Comparison of ENCODE assay signal across 16 mouse cellular contexts in genomic region chr5:142898316-142898715, GRCm38 (mm10). TPM values are rescaled to one million over a fixed set of nuclear protein-coding genes. Genes with fewer than 3 reads are reported as not detected.
DNase-seq lines count a peak whose midpoint lies in the region; TF ChIP-seq lines count a peak whose summit lies in the region.
"Had no signal": no experiment of that assay in that cellular context is flagged by ENCODE, and none has a peak within 500 bp of the region (broad histone marks: within the 10 kb centered on the region; RNA-seq: fewer than 3 reads in every experiment).

No protein-coding gene starts in this region.

- DNase-seq in adrenal gland, adult 2 months = peak; percentile 42
- no peak for DNase-seq in adrenal gland, postnatal 25 days
- no peak for DNase-seq in testis, postnatal 10 days (ENCODE audit: low spot score)
- peak; percentile 23 for DNase-seq in splenic B cell, adult 2 months (ENCODE audit: low read depth, low spot score)
- no peak for DNase-seq in urinary bladder, postnatal 4 days (ENCODE audit: low spot score in 2 of 2)
- no peak for DNase-seq in cerebellum, postnatal 36 days
- DNase-seq: adrenal gland, postnatal 36 days; cerebellum, adult 2 months; cerebellum, postnatal 14 days; gastrocnemius, postnatal 10 days had no signal

- no peak for TF ChIP-seq POLR2A in testis, adult 2 months (IDR thresholded peaks at IDR 0.05; ENCODE audit: control insufficient read depth, low read depth, low read length)

- no peaks in the 10 kb centered on the region; the same call in 1 of the 2 replicates for H3K36me3 ChIP-seq in testis, adult 2 months (ENCODE audit: control insufficient read depth, insufficient read depth, low read length)
- peaks cover 24% of the 10 kb centered on the region for H3K36me3 ChIP-seq in splenic B cell, adult 2 months (ENCODE audit: control insufficient read depth, insufficient read depth, low read length, poor library complexity, severe bottlenecking)

- peaks cover 15% of the 10 kb centered on the region for H3K4me1 ChIP-seq in testis, adult 2 months (ENCODE audit: control insufficient read depth, insufficient read depth, low read length)

- H3K27ac ChIP-seq in testis, adult 2 months (ENCODE audit: control insufficient read depth, insufficient read depth, low read depth, low read length) = peak overlapping the region; percentile 81
- H3K27ac ChIP-seq: embryonic facial prominence, embryonic 12.5 days; forebrain, embryonic 15.5 days; hindbrain, embryonic 15.5 days had no signal

- no peak for TF ChIP-seq CTCF in testis, adult 2 months (IDR thresholded peaks at IDR 0.05; ENCODE audit: control insufficient read depth, insufficient read depth, insufficient replicate concordance, low read depth, low read length)

- H3K27me3 ChIP-seq in testis, adult 2 months (ENCODE audit: control insufficient read depth, insufficient read depth, low read length) = no peaks in the 10 kb centered on the region
- no peaks in the 10 kb centered on the region for H3K27me3 ChIP-seq in splenic B cell, adult 2 months (ENCODE audit: control insufficient read depth, insufficient read depth, low read length, poor library complexity, severe bottlenecking)
- H3K27me3 ChIP-seq: CH12.LX; embryonic facial prominence, embryonic 12.5 days; forebrain, embryonic 15.5 days; heart, embryonic 12.5 days; hindbrain, embryonic 15.5 days had no signal

- H3K4me3 ChIP-seq in testis, adult 2 months (ENCODE audit: control insufficient read depth, low read depth, low read length) = no peak overlapping the region
- H3K4me3 ChIP-seq: embryonic facial prominence, embryonic 12.5 days; forebrain, embryonic 15.5 days; heart, embryonic 12.5 days; hindbrain, embryonic 15.5 days had no signal

RNA-seq across cellular contexts. Expression of gene Fbxl18, which starts 3.1 kb away (rescaled TPM):
- total RNA-seq in adrenal gland, adult 2 months (2021) = 10 to 100 TPM in 1 of 2 experiments, 1 to 10 TPM in 1; 9.6 to 11.4 TPM
- 42.3 and 44.3 TPM in 2 replicates for polyA plus RNA-seq in adrenal gland, adult 2 months (2012; rRNA removed)
- 14.5 and 19.8 TPM in 2 replicates for total RNA-seq in adrenal gland, postnatal 25 days (2021)
- 8.5 and 8.9 TPM in 2 replicates for polyA plus RNA-seq in testis, adult 2 months (2012; rRNA removed)

RNA-seq across cellular contexts. Expression of gene Actb, which starts 8.2 kb away (rescaled TPM):
- 1,000 to 10,000 TPM; 3,681 to 3,786 TPM for total RNA-seq in adrenal gland, adult 2 months (2021)
- 3,805 and 4,221 TPM in 2 replicates for polyA plus RNA-seq in adrenal gland, adult 2 months (2012; rRNA removed)
- total RNA-seq in adrenal gland, postnatal 25 days (2021) = 2,846 and 3,181 TPM in 2 replicates
- polyA plus RNA-seq in testis, adult 2 months (2012; rRNA removed) = 1,383 and 1,491 TPM in 2 replicates

Comparison
In these comparisons a context has a peak if more than half of its experiments do, and no peak if none do; other contexts are left out.
1. DNase-seq: peak in adrenal gland, adult 2 months (single experiment) and splenic B cell, adult 2 months (single experiment); none in adrenal gland, postnatal 25 days (single experiment), testis, postnatal 10 days (single experiment), urinary bladder, postnatal 4 days (0 of 2) and cerebellum, postnatal 36 days (0 of 2).